Comparison of ENCODE assay signal across 13 mouse cellular contexts in genomic region chr17:15832398-15832797, GRCm38 (mm10). TPM values are rescaled to one million over a fixed set of nuclear protein-coding genes. Genes with fewer than 3 reads are reported as not detected.
DNase-seq lines count a peak whose midpoint lies in the region; ATAC-seq and TF ChIP-seq lines count a peak whose summit lies in the region.
"Had no signal": no experiment of that assay in that cellular context is flagged by ENCODE, and none has a peak within 500 bp of the region (broad histone marks: within the 10 kb centered on the region; RNA-seq: fewer than 3 reads in every experiment).

No protein-coding gene starts in this region.

- no peaks in the 10 kb centered on the region for H3K36me3 ChIP-seq in intestine, embryonic 14.5 days (ENCODE audit: control insufficient read depth, insufficient read depth, low read length)
- H3K36me3 ChIP-seq in intestine, embryonic 15.5 days: no peaks in the 10 kb centered on the region
- H3K36me3 ChIP-seq in midbrain, embryonic 12.5 days: no peaks in the 10 kb centered on the region
- no peaks in the 10 kb centered on the region for H3K36me3 ChIP-seq in midbrain, embryonic 10.5 days
- H3K36me3 ChIP-seq in stomach, embryonic 16.5 days (ENCODE audit: control insufficient read depth, insufficient read depth, low read length): no peaks in the 10 kb centered on the region
- H3K36me3 ChIP-seq: embryonic facial prominence, embryonic 10.5 days; heart, embryonic 13.5 days; hindbrain, embryonic 12.5 days had no signal

- 21% methylated on average over 5 of the region's 5 CpGs for WGBS in intestine, embryonic 14.5 days
- WGBS in intestine, embryonic 15.5 days: 28% methylated on average over 5 of the region's 5 CpGs
- 20% methylated on average over 5 of the region's 5 CpGs for WGBS in midbrain, embryonic 12.5 days
- 19% methylated on average over 5 of the region's 5 CpGs for WGBS in midbrain, embryonic 10.5 days
- 37% methylated on average over 5 of the region's 5 CpGs for WGBS in stomach, embryonic 16.5 days

- H3K27ac ChIP-seq in intestine, embryonic 14.5 days (ENCODE audit: low read depth): 0 out of 2 replicates have a peak overlapping the region, but pooled peaks have one; percentile 38
- H3K27ac ChIP-seq in intestine, embryonic 15.5 days: no peak overlapping the region
- 0 out of 2 replicates have a peak overlapping the region, but pooled peaks have one; percentile 36 for H3K27ac ChIP-seq in midbrain, embryonic 12.5 days (replicated peaks)
- H3K27ac ChIP-seq in midbrain, embryonic 10.5 days (replicated peaks): no peak overlapping the region; the same call in 1 of the 2 replicates
- H3K27ac ChIP-seq in stomach, embryonic 16.5 days (ENCODE audit: low read length): peak overlapping the region; percentile 11; the same call in 1 of the 2 replicates
- H3K27ac ChIP-seq: embryonic facial prominence, embryonic 10.5 days; heart, embryonic 13.5 days; hindbrain, embryonic 12.5 days had no signal

- ATAC-seq in intestine, embryonic 14.5 days (replicated peaks; ENCODE audit: low FRiP score, low TSS enrichment, low read depth): no peak
- no peak for ATAC-seq in intestine, embryonic 15.5 days
- ATAC-seq in midbrain, embryonic 12.5 days (ENCODE audit: low FRiP score, low read depth): no peak
- no peak for ATAC-seq in stomach, embryonic 16.5 days (ENCODE audit: insufficient read depth, low FRiP score)
- ATAC-seq: hindbrain, embryonic 16.5 days had no signal

- TF ChIP-seq CTCF in brain, embryonic 14.5 days (IDR thresholded peaks at IDR 0.05; ENCODE audit: borderline replicate concordance, extremely low read depth, insufficient read depth, insufficient read length): no peak

- H3K9me3 ChIP-seq in intestine, embryonic 14.5 days (ENCODE audit: control insufficient read depth, low read length): no peaks in the 10 kb centered on the region
- no peaks in the 10 kb centered on the region for H3K9me3 ChIP-seq in intestine, embryonic 15.5 days
- no peaks in the 10 kb centered on the region for H3K9me3 ChIP-seq in midbrain, embryonic 12.5 days
- H3K9me3 ChIP-seq in midbrain, embryonic 10.5 days (replicated peaks): no peaks in the 10 kb centered on the region
- H3K9me3 ChIP-seq in stomach, embryonic 16.5 days (replicated peaks; ENCODE audit: control insufficient read depth, low read length): no peaks in the 10 kb centered on the region
- H3K9me3 ChIP-seq: embryonic facial prominence, embryonic 10.5 days; heart, embryonic 13.5 days; hindbrain, embryonic 12.5 days had no signal

- H3K4me2 ChIP-seq in intestine, embryonic 14.5 days (ENCODE audit: low read length): 0 out of 2 replicates have a peak overlapping the region, but pooled peaks have one; percentile 13
- H3K4me2 ChIP-seq in intestine, embryonic 15.5 days (replicated peaks): no peak overlapping the region
- H3K4me2 ChIP-seq in midbrain, embryonic 12.5 days (replicated peaks): no peak overlapping the region
- no peak overlapping the region for H3K4me2 ChIP-seq in stomach, embryonic 16.5 days (ENCODE audit: low read depth, low read length)
- H3K4me2 ChIP-seq: heart, embryonic 13.5 days; hindbrain, embryonic 12.5 days had no signal

- peaks cover 3% of the 10 kb centered on the region; the same call in 1 of the 2 replicates for H3K4me1 ChIP-seq in intestine, embryonic 14.5 days (replicated peaks; ENCODE audit: control insufficient read depth, insufficient read depth, low read length)
- peaks cover 10% of the 10 kb centered on the region; the same call in 1 of the 2 replicates for H3K4me1 ChIP-seq in intestine, embryonic 15.5 days (replicated peaks)
- H3K4me1 ChIP-seq in midbrain, embryonic 12.5 days: peaks cover 27% of the 10 kb centered on the region
- peaks cover 44% of the 10 kb centered on the region for H3K4me1 ChIP-seq in midbrain, embryonic 10.5 days
- 0 out of 2 replicates have a peak, but pooled peaks cover 2% of the 10 kb centered on the region for H3K4me1 ChIP-seq in stomach, embryonic 16.5 days (ENCODE audit: control insufficient read depth, insufficient read depth, low read length)

- peak; percentile 58 for DNase-seq in intestine, embryonic 14.5 days (ENCODE audit: low spot score)
- DNase-seq in midbrain, embryonic 10.5 days (ENCODE audit: low spot score): no peak
- peak; percentile 59 for DNase-seq in brain, embryonic 14.5 days (ENCODE audit: low read depth)
- DNase-seq: adrenal gland, postnatal 25 days; gastrocnemius, postnatal 36 days; heart, adult 11 months had no signal

- H3K27me3 ChIP-seq in intestine, embryonic 14.5 days (replicated peaks; ENCODE audit: control insufficient read depth, insufficient read depth, low read length): 0 out of 2 replicates have a peak, but pooled peaks cover 4% of the 10 kb centered on the region
- H3K27me3 ChIP-seq in intestine, embryonic 15.5 days (replicated peaks): no peaks in the 10 kb centered on the region
- H3K27me3 ChIP-seq in midbrain, embryonic 12.5 days: no peaks in the 10 kb centered on the region
- peaks cover 14% of the 10 kb centered on the region; the same call in 1 of the 2 replicates for H3K27me3 ChIP-seq in midbrain, embryonic 10.5 days (ENCODE audit: low read depth, poor library complexity, severe bottlenecking)
- no peaks in the 10 kb centered on the region for H3K27me3 ChIP-seq in stomach, embryonic 16.5 days (ENCODE audit: control insufficient read depth, insufficient read depth, low read length)
- H3K27me3 ChIP-seq: hindbrain, embryonic 12.5 days had no signal

- no peak for TF ChIP-seq POLR2A in brain, embryonic 14.5 days (IDR thresholded peaks at IDR 0.05; ENCODE audit: borderline replicate concordance, extremely low read depth, insufficient read depth, insufficient read length, poor library complexity, severe bottlenecking)

- H3K9ac ChIP-seq in intestine, embryonic 14.5 days (ENCODE audit: low read length): no peak overlapping the region
- H3K9ac ChIP-seq in intestine, embryonic 15.5 days: no peak overlapping the region
- H3K9ac ChIP-seq in midbrain, embryonic 12.5 days (replicated peaks): no peak overlapping the region
- no peak overlapping the region for H3K9ac ChIP-seq in stomach, embryonic 16.5 days (ENCODE audit: low read length)
- H3K9ac ChIP-seq: heart, embryonic 13.5 days; hindbrain, embryonic 12.5 days had no signal

- H3K4me3 ChIP-seq in intestine, embryonic 14.5 days (ENCODE audit: low read depth, low read length): no peak overlapping the region
- no peak overlapping the region for H3K4me3 ChIP-seq in intestine, embryonic 15.5 days (replicated peaks)
- H3K4me3 ChIP-seq in midbrain, embryonic 12.5 days: no peak overlapping the region
- no peak overlapping the region for H3K4me3 ChIP-seq in midbrain, embryonic 10.5 days
- H3K4me3 ChIP-seq in stomach, embryonic 16.5 days (replicated peaks; ENCODE audit: low read length): no peak overlapping the region
- H3K4me3 ChIP-seq: embryonic facial prominence, embryonic 10.5 days; heart, embryonic 13.5 days; hindbrain, embryonic 12.5 days had no signal

RNA-seq across cellular contexts. Expression of gene Rgmb, which starts 1.6 kb away (rescaled TPM):
- 54.0 and 56.3 TPM in 2 replicates for polyA plus RNA-seq in intestine, embryonic 14.5 days (2014; fragmentation: Nextera tagmentation; extraction: Ambion mirVana)
- 30.5 and 32.5 TPM in 2 replicates for polyA plus RNA-seq in intestine, embryonic 15.5 days (2015; fragmentation: Nextera tagmentation; extraction: Ambion mirVana)
- 101 and 124 TPM in 2 replicates for polyA plus RNA-seq in midbrain, embryonic 12.5 days (2016; fragmentation: Nextera tagmentation; extraction: Ambion mirVana)
- 27.6 and 43.0 TPM in 2 replicates for polyA plus RNA-seq in midbrain, embryonic 10.5 days (2016; fragmentation: Nextera tagmentation; extraction: Ambion mirVana)
- polyA plus RNA-seq in brain, embryonic 14.5 days (2012; rRNA removed): 140 and 187 TPM in 2 replicates
- polyA plus RNA-seq in stomach, embryonic 16.5 days (2015; fragmentation: Nextera tagmentation; extraction: Ambion mirVana): 30.3 and 36.6 TPM in 2 replicates

Comparison
In these comparisons a context has a peak if more than half of its experiments do, and no peak if none do; other contexts are left out.
1. H3K27ac ChIP-seq: peak in intestine, embryonic 14.5 days (single experiment), midbrain, embryonic 12.5 days (single experiment) and stomach, embryonic 16.5 days (single experiment); none in intestine, embryonic 15.5 days (single experiment) and midbrain, embryonic 10.5 days (single experiment).